Mouse (Mus musculus) left cerebral cortex, postnatal 14 days (tissue): ENCODE data around the gene Fat1. TPM values are rescaled to one million over a fixed set of nuclear protein-coding genes. Genes with fewer than 3 reads are reported as not detected.

ENCODE experiments used
- DNase-seq, 2 experiments: peaks; one replicate each; pipeline ENCODE4 v3.0.0; 2021 to 2022; ENCODE audit warnings: low spot score in 2 of 2, mixed read lengths in 1 of 2
- intact Hi-C: fragments of 180-260 bp; cut with DNase I; formaldehyde crosslinking; loops from one replicate; pipeline ENCODE4 v1.15.1; 2025
- total RNA-seq, 2 experiments: library from RNA; stranded (reverse); gene quantifications; 2 replicates each; pipeline ENCODE4 v1.2.3; 2021

Fat1 gene
- total RNA-seq, 2 experiments from 2014 or later = 34.2 to 37.4 TPM

- intact Hi-C loops = no loop called here
- no peak for DNase-seq
Observed at GRCm38 (mm10) chr8:44997829-44998228, 62.6 kb downstream of the Fat1 start.

GRCm38 (mm10) chr8:44998275-44998674 lies 63.0 kb downstream of the Fat1 start:
- DNase-seq = no peak
- intact Hi-C loops = no loop called here

GRCm38 (mm10) chr8:44998681-44999277 lies 63.5 kb downstream of the Fat1 start:
- peak; percentile 53 to 77 for DNase-seq
- intact Hi-C loops = no loop called here

- intact Hi-C loops = loop anchor here (5.0 kb wide), 1 partner anchor 64 kb away; the partner anchor contains the start of gene Fat1
- DNase-seq = no peak
Observed at GRCm38 (mm10) chr8:45001577-45002197, 66.4 kb downstream of the Fat1 start.

- intact Hi-C loops = loop anchor here (5.0 kb wide), 1 partner anchor 65 kb away; the partner anchor contains the start of gene Fat1
- no peak for DNase-seq
Observed at GRCm38 (mm10) chr8:45002686-45003085, 67.4 kb downstream of the Fat1 start.

GRCm38 (mm10) chr8:45004021-45004420 lies 68.8 kb downstream of the Fat1 start:
- intact Hi-C loops = loop anchor here (5.0 kb wide), 1 partner anchor 67 kb away; the partner anchor contains the start of gene Fat1
- no peak for DNase-seq

- intact Hi-C loops = no loop called here
- peak; percentile 34 to 62 for DNase-seq
Observed at GRCm38 (mm10) chr8:45010685-45011084, 75.4 kb downstream of the Fat1 start.

GRCm38 (mm10) chr8:45011774-45012173 lies 76.5 kb downstream of the Fat1 start:
- intact Hi-C loops = no loop called here
- no peak for DNase-seq

- intact Hi-C loops = no loop called here
- no peak for DNase-seq
Observed at GRCm38 (mm10) chr8:45013852-45014251, 78.6 kb downstream of the Fat1 start.

GRCm38 (mm10) chr8:45014498-45015067 lies 79.3 kb downstream of the Fat1 start:
- no peak for DNase-seq
- intact Hi-C loops = no loop called here

GRCm38 (mm10) chr8:45015876-45016275 lies 80.6 kb downstream of the Fat1 start:
- intact Hi-C loops = no loop called here
- DNase-seq = no peak

GRCm38 (mm10) chr8:45019241-45019640 lies 84.0 kb downstream of the Fat1 start:
- no peak for DNase-seq
- intact Hi-C loops = no loop called here

- intact Hi-C loops = no loop called here
- no peak for DNase-seq
Observed at GRCm38 (mm10) chr8:45021171-45021570, 85.9 kb downstream of the Fat1 start.

GRCm38 (mm10) chr8:45021911-45022665 lies 86.8 kb downstream of the Fat1 start:
- peak; percentile 69 to 76 for DNase-seq
- intact Hi-C loops = no loop called here

GRCm38 (mm10) chr8:45028081-45028497 lies 92.8 kb downstream of the Fat1 start:
- intact Hi-C loops = no loop called here
- no peak for DNase-seq

- intact Hi-C loops = no loop called here
- no peak for DNase-seq
Observed at GRCm38 (mm10) chr8:45038350-45038749, 103.1 kb downstream of the Fat1 start.

GRCm38 (mm10) chr8:45044160-45044559 lies 108.9 kb downstream of the Fat1 start:
- intact Hi-C loops = no loop called here
- DNase-seq = no peak

GRCm38 (mm10) chr8:45050451-45050850 lies 115.2 kb downstream of the Fat1 start:
- intact Hi-C loops = no loop called here
- no peak for DNase-seq

GRCm38 (mm10) chr8:45051236-45051635 lies 116.0 kb downstream of the Fat1 start:
- intact Hi-C loops = no loop called here
- DNase-seq = no peak

GRCm38 (mm10) chr8:45052205-45052604 lies 117.0 kb downstream of the Fat1 start:
- intact Hi-C loops = no loop called here
- no peak for DNase-seq
